Mouse (Mus musculus): ENCODE results near the gene Emg1. TPM values are rescaled to one million over a fixed set of nuclear protein-coding genes. Genes with fewer than 3 reads are reported as not detected.

The Emg1 gene
- polyA plus RNA-seq, 1 experiment = 118 TPM

DNA sequence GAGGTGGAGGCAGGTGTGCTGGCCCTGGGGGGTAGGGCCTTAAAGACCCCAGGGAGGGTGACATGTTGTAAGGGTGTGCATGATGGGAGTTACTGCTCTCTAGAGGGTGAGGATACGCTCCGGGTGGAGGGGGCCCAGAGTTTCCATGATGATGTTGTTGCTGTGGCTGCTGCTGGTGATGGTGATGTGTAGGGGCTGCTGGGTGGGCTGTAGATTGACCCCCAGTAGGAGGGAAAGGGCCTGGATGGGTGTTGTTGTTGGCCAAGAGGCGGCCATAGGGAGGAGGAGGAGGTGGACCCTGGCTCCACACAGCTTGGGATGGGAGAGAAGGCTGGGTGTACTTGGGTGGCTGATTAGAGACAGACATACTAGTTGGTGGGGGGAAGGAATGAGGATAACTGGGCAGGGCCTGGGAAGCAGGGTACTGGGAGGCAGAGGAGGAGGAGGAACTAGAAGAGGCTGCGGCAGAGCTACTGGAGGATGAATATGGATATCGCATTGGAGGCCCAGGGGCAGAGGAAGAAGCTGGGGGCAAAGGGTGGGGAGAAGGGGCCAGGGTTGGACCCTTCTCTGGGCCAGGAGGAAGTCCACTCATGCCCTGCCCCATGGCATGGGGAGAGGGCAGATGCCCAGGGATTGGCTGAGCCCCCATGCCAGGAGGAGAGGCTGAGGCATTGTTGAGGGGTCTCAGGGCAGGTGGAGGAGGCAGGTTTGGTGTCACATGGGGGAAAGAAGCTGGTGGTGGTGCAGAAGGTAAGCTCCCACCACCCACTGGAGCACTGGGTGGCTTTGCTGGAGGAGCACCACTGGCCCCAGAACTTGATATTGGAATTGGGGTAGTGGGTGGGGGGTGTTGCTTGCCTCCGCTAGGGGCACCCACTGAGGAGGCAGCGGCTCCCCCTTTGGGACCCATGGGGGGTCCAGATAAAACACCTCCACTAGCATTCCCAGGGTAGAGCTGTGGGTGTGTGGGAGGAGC lies 35.0 kb upstream of the Emg1 start:
- TF ChIP-seq CTCF (IDR thresholded peaks at IDR 0.05; ENCODE audit: low read depth, low read length) = no peak
- H3K4me1 ChIP-seq (ENCODE audit: control insufficient read depth, insufficient read depth, low read length) = no peaks in the 10 kb centered on the region
- H3K4me3 ChIP-seq (ENCODE audit: low read depth, low read length) = peak overlapping the region; percentile 59
- no peaks in the 10 kb centered on the region for H3K27me3 ChIP-seq (ENCODE audit: control insufficient read depth, insufficient read depth, low read length, poor library complexity, severe bottlenecking)
- H3K9me3 ChIP-seq (replicated peaks; ENCODE audit: control insufficient read depth, insufficient read depth, low read length, poor library complexity, severe bottlenecking) = no peaks in the 10 kb centered on the region
- no peak overlapping the region for H3K27ac ChIP-seq (ENCODE audit: insufficient read depth, low read length)
- H3K9ac ChIP-seq (ENCODE audit: low read depth, poor library complexity, severe bottlenecking) = peak overlapping the region; percentile 88; the same call in 1 of the 2 replicates
- H3K36me3 ChIP-seq (ENCODE audit: control insufficient read depth, insufficient read depth, low read length, poor library complexity, severe bottlenecking) = no peaks in the 10 kb centered on the region

- Histone ChIP-seq H3K27me3 (ENCODE audit: control insufficient read depth, insufficient read depth, low read length, poor library complexity, severe bottlenecking) (no peaks in the 10 kb centered on the region), H3K4me3 (ENCODE audit: low read depth, low read length) (peak overlapping the region; percentile 59), H3K27ac (ENCODE audit: insufficient read depth, low read length) (no peak overlapping the region), H3K4me1 (ENCODE audit: control insufficient read depth, insufficient read depth, low read length) (no peaks in the 10 kb centered on the region), H3K9me3 (replicated peaks; ENCODE audit: control insufficient read depth, insufficient read depth, low read length, poor library complexity, severe bottlenecking) (no peaks in the 10 kb centered on the region), H3K9ac (ENCODE audit: low read depth, poor library complexity, severe bottlenecking) (peak overlapping the region; percentile 88), H3K36me3 (ENCODE audit: control insufficient read depth, insufficient read depth, low read length, poor library complexity, severe bottlenecking) (no peaks in the 10 kb centered on the region)
- TF ChIP-seq CTCF (IDR thresholded peaks at IDR 0.05; ENCODE audit: low read depth, low read length) (no peak), POLR2A (IDR thresholded peaks at IDR 0.05; ENCODE audit: insufficient read depth, low read length) (no peak), EP300 (IDR thresholded peaks at IDR 0.05; ENCODE audit: insufficient read depth, low read depth, low read length) (no peak)
Observed at GRCm38 (mm10) chr6:124746296-124746605, 34.3 kb upstream of the Emg1 start.

GRCm38 (mm10) chr6:124745490-124746295 lies 33.7 kb upstream of the Emg1 start:
- no peaks in the 10 kb centered on the region for H3K36me3 ChIP-seq (ENCODE audit: control insufficient read depth, insufficient read depth, low read length, poor library complexity, severe bottlenecking)
- H3K9me3 ChIP-seq (replicated peaks; ENCODE audit: control insufficient read depth, insufficient read depth, low read length, poor library complexity, severe bottlenecking) = no peaks in the 10 kb centered on the region
- no peaks in the 10 kb centered on the region for H3K27me3 ChIP-seq (ENCODE audit: control insufficient read depth, insufficient read depth, low read length, poor library complexity, severe bottlenecking)
- no peak overlapping the region for H3K27ac ChIP-seq (ENCODE audit: insufficient read depth, low read length)
- H3K9ac ChIP-seq (ENCODE audit: low read depth, poor library complexity, severe bottlenecking) = peak overlapping the region; percentile 88
- TF ChIP-seq CTCF (IDR thresholded peaks at IDR 0.05; ENCODE audit: low read depth, low read length) = peak; percentile 56
- no peak for TF ChIP-seq POLR2A (IDR thresholded peaks at IDR 0.05; ENCODE audit: insufficient read depth, low read length)
- peak; percentile 51; the same call in 1 of the 2 replicates for TF ChIP-seq EP300 (IDR thresholded peaks at IDR 0.05; ENCODE audit: insufficient read depth, low read depth, low read length)
- no peaks in the 10 kb centered on the region for H3K4me1 ChIP-seq (ENCODE audit: control insufficient read depth, insufficient read depth, low read length)
- H3K4me3 ChIP-seq (ENCODE audit: low read depth, low read length) = peak overlapping the region; percentile 65

GRCm38 (mm10) chr6:124744755-124745321 lies 32.9 kb upstream of the Emg1 start:
- TF ChIP-seq POLR2A (IDR thresholded peaks at IDR 0.05; ENCODE audit: insufficient read depth, low read length) = no peak
- TF ChIP-seq EP300 (IDR thresholded peaks at IDR 0.05; ENCODE audit: insufficient read depth, low read depth, low read length) = no peak
- TF ChIP-seq CTCF (IDR thresholded peaks at IDR 0.05; ENCODE audit: low read depth, low read length) = no peak

DNA sequence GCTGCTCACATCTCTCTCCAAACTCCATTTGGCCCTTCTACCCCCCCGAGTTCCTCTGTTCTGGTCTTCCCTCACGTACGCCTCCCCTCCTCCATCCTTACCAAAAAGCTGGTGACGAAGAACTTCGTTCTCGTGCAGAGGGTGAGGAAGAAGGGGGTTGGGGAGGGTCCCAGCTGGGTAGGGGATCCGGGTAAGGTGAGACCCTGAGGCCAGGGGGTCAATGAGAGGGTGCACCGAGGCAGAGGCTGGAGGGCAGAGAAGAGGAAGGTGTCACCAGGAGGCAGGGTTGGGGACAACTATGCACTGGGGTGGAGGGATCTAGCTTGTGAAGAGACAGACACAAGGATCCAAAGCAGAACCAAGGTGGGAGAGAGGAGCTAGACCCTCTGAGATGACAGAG lies 31.7 kb upstream of the Emg1 start:
- H3K9ac ChIP-seq (ENCODE audit: low read depth, poor library complexity, severe bottlenecking) = no peak overlapping the region
- H3K36me3 ChIP-seq (ENCODE audit: control insufficient read depth, insufficient read depth, low read length, poor library complexity, severe bottlenecking) = no peaks in the 10 kb centered on the region
- no peaks in the 10 kb centered on the region for H3K27me3 ChIP-seq (ENCODE audit: control insufficient read depth, insufficient read depth, low read length, poor library complexity, severe bottlenecking)
- no peak for TF ChIP-seq CTCF (IDR thresholded peaks at IDR 0.05; ENCODE audit: low read depth, low read length)
- TF ChIP-seq POLR2A (IDR thresholded peaks at IDR 0.05; ENCODE audit: insufficient read depth, low read length) = no peak
- no peak for TF ChIP-seq EP300 (IDR thresholded peaks at IDR 0.05; ENCODE audit: insufficient read depth, low read depth, low read length)
- no peak overlapping the region for H3K4me3 ChIP-seq (ENCODE audit: low read depth, low read length)
- H3K9me3 ChIP-seq (replicated peaks; ENCODE audit: control insufficient read depth, insufficient read depth, low read length, poor library complexity, severe bottlenecking) = no peaks in the 10 kb centered on the region
- no peak overlapping the region for H3K27ac ChIP-seq (ENCODE audit: insufficient read depth, low read length)
- H3K4me1 ChIP-seq (ENCODE audit: control insufficient read depth, insufficient read depth, low read length) = peaks cover 2% of the 10 kb centered on the region

More at GRCm38 (mm10) chr6:124744755-124745321, 32.9 kb upstream of the Emg1 start:
- Histone ChIP-seq H3K4me3 (ENCODE audit: low read depth, low read length) (peak overlapping the region; percentile 65), H3K4me1 (ENCODE audit: control insufficient read depth, insufficient read depth, low read length) (peaks cover under 1% of the 10 kb centered on the region), H3K9ac (ENCODE audit: low read depth, poor library complexity, severe bottlenecking) (peak overlapping the region; percentile 69), H3K9me3 (replicated peaks; ENCODE audit: control insufficient read depth, insufficient read depth, low read length, poor library complexity, severe bottlenecking) (no peaks in the 10 kb centered on the region), H3K27me3 (ENCODE audit: control insufficient read depth, insufficient read depth, low read length, poor library complexity, severe bottlenecking) (no peaks in the 10 kb centered on the region), H3K36me3 (ENCODE audit: control insufficient read depth, insufficient read depth, low read length, poor library complexity, severe bottlenecking) (no peaks in the 10 kb centered on the region), H3K27ac (ENCODE audit: insufficient read depth, low read length) (no peak overlapping the region)

Measured in ES-Bruce4 (cell line).